Mouse (Mus musculus): ENCODE results near the gene Ctnnbl1.

Ctnnbl1 gene

GRCm38 (mm10) chr2:157877394-157877793 lies 140.2 kb downstream of the Ctnnbl1 start:
- DNase-seq, result no peak

- DNase-seq, result no peak
Measured at GRCm38 (mm10) chr2:157877967-157878366, 140.8 kb downstream of the Ctnnbl1 start.

DNA sequence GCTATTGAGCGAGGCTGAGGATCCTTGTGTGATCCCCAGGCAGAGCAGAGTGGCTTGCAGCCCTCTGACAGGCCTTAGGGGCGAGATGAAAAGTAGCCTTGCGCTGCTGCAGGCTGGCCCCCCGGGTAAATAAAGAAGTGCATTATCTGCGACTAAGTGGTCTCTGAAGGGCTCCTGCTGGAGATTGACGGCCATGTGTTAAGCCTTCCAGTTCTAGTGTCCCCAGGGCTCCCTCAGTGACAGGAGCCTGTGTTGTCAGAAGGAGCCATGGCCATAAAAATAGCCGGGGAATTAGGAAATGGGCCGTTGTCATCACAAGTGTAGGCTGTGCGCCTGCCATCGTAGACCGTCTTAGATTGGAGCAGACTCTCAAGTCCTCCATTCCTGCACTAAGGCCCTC lies 144.7 kb downstream of the Ctnnbl1 start:
- DNase-seq, result no peak

DNA sequence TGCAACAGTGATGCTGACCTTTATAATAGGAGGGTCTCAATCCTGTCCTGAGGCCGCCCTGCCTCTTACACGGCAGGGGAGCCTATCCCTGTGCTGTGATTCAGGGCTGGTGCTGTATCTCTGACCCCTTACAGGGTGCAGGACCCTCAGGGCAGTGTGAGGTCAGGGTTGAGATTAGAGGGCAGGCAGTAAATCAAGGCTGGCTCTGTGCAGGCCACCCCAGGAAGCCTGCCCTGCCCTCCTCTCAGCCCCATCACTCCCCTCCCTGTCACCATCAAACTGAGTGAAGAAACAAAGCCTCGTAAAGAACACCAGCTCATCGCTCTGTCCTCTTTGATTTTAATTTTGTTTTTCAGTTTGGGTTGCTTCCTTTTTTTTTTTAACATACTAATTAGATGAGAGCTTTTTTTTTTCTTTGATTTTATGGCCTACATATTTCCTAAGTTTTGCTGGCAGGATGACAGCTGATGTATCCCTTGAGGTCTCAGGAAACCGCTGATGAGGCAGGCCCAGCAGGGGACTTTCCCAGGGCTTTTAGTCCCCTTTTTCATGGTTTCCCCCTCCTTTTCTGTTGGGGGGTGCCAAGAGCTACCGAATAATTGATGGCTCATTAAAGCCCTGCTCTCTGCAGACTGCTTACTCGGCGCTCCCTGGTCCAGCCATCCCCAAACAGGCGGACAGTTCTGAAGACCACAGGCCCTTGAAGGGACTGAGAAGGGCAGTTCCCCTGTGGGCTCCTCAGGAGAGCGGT lies 150.2 kb downstream of the Ctnnbl1 start:
- DNase-seq, result peak; percentile 29 to 33

GRCm38 (mm10) chr2:157891166-157891565 lies 154.0 kb downstream of the Ctnnbl1 start:
- no peak for DNase-seq

DNA sequence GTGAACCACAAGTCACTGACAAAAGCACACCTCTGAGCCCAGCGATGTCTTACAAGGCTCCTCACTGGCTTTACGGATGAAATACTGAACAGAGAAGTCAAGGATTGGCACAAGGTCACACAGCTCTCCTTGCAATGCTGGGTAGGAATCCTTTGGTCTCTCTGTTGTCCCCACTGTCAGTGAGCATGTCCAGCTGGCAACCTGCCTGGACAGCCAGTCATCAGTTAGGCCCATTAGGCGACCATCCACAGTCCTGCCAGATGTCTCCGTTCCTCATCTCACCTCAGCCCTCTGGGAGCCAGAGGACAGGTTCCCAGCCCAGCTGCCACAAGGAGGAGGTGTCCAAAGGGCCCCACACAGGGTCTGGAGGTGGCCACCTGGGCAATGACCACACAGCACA lies 159.9 kb downstream of the Ctnnbl1 start:
- no peak for DNase-seq

GRCm38 (mm10) chr2:157913204-157913636 lies 176.0 kb downstream of the Ctnnbl1 start:
- peak; percentile 78 to 94 for DNase-seq

DNA sequence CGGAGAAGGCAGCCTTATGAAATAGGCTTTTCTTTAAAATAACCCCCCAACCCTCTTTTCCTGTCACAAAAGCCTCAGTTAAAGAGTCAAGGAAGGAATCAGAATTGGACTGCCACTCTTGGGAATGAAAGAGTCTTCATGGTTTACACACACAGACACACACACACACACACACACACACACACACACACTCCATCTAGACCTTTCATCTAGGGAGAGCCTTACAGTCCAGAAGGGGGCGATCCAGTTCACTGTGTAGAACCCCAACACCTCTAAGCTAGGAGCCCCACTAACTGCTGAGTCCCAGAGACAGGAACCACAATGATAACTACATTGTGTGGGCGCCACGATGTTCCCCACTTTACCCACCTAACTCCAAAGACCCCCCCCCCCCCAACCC lies 176.5 kb downstream of the Ctnnbl1 start:
- DNase-seq, result no peak

DNA sequence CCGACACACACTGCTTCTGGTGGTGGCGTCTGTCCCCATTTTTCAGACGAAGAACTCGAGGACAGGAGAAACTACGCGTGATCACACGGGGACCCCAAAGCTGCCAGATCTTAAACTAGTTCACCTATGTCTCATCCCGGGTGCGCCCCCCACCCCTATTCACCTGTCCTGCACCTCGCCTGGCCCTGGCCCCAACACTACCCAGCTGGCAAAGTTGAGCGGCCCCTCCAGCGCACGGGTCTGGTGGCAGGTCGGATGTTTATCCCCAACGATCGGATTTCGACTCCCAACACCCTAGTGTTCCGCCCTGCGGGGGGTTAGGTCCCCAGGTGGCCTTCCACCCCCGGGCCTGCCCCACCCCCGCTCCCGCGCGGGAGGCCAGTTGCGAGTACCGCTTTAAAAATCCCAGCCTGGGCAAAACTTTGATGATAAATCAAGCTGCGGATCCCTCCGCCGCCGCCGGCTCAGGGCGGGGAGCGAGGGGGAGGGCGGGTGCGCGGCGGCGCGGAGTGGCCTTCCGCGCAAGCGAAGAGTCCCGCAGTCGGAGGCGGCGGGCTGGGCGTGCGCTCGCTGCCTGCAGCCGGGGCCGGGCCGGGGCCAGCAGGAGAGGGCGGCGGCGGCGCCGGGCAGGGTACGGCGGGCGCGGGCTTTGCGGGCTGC lies 177.0 kb downstream of the Ctnnbl1 start, which contains the start of gene Vstm2l:
TSS of gene Vstm2l (plus strand) at position 549 of the 660 bp plus-strand sequence.
- DNase-seq, result no peak

DNA sequence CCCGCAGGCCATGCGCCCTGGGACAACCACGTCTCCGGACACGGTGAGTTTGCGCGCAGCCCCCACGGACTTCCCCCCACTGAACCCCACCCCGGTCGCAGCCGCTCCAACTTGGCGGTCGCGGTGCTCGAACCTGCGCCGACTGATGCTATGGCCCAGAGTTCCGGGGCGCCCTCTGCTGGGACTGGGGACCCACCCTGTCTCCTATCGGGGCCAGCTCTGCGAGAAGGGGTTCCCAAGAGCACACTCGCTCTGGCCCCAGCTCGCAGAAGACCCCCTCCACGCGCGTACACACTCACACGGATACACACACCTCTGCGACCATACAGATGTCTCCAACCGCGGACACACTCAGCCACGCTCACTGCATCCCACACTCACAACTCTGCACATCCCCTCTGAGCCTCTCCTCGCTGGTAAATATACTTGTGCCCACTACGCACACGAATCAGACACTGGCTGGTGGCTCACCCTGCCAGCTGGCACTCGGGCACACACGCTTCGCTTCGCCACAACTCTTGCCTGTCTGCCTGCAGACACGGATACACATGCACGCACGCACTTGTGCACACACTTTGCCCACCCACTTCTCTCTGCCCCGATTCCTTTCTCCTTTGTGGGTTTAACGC lies 177.8 kb downstream of the Ctnnbl1 start:
- DNase-seq, result no peak

GRCm38 (mm10) chr2:157918529-157918928 lies 181.3 kb downstream of the Ctnnbl1 start:
- no peak for DNase-seq

DNA sequence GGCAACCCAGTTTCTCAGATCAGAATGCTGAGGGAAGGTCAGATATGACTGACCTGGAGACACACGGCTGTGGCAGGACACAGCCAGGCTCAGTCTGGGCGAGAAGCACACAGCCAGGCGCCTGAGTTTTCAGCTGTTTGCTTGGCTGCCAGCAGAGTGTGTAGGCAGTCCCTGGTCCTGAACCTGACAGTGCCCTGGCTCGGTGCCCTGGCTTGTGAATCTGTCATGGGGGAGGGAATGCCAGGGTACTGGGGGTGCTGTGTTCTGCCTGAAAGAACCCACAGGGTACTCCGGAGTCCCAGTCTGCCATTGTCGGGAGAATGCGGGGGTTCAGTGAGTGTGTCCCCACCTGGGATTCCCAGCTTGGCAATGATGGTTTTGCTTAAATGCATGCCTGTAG lies 184.3 kb downstream of the Ctnnbl1 start:
- DNase-seq, result no peak

GRCm38 (mm10) chr2:157923406-157923805 lies 186.2 kb downstream of the Ctnnbl1 start:
- DNase-seq, result no peak

DNA sequence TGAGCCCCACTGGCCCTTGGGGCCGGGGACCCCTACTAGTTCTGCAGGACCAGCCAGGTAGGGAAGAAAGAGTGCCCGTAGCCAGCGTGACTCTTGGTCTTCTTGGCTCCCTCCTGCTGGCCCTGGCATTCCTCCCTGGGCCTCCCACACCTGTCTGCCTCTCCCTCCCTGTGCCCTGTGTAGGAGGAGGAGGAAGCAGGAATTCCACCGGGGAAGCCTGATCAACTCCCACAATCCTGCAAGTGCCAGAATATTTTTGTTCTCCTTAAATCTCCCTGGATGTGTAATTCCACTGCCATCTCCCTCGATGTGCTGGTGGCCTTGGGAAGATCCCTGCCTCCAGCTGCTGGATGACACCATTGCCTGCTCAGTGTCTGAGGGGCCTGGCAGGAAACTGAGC lies 187.3 kb downstream of the Ctnnbl1 start:
- DNase-seq, result no peak

- DNase-seq, result no peak
Measured at GRCm38 (mm10) chr2:157926502-157926901, 189.3 kb downstream of the Ctnnbl1 start.

DNA sequence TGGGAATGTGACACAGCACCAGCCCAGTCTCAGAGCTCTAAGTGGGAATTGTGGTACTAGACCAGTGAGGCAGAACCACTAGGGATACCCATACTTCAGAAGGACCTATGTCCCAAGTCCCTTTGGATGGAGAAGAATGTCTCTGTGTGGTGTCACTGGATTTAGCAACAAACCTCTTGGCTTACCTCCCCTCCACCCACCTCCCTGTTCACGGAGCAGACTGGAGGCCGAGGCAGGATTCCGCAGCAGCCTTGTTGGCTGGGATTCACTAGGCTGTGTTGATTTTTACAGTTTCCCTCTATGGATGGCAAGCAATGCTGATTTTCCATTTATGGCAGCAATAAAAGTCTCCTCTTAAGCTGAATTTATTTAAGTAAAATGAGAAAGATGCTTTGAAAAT lies 189.7 kb downstream of the Ctnnbl1 start:
- no peak for DNase-seq

GRCm38 (mm10) chr2:157927397-157927796 lies 190.2 kb downstream of the Ctnnbl1 start:
- DNase-seq, result no peak

DNA sequence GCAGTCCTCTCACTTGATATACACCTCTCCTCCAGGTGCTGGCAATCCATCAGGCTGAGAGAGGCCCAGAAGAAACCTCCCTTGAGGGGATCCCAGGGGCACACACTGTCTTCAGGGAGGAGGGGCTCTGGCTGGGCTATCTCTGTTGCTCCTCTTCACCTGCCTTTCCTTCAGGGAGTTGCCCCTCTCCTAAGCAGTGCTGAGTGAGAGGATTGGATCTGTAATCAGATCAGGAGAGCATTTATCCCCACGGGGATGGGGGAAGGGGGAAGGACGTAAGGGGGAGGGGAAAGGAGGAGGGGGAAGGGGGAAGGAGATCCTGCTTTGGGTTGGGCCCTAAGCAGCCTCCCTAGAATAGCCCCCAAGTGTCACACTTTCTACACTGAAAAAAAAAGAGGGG lies 190.6 kb downstream of the Ctnnbl1 start:
- no peak for DNase-seq

DNA sequence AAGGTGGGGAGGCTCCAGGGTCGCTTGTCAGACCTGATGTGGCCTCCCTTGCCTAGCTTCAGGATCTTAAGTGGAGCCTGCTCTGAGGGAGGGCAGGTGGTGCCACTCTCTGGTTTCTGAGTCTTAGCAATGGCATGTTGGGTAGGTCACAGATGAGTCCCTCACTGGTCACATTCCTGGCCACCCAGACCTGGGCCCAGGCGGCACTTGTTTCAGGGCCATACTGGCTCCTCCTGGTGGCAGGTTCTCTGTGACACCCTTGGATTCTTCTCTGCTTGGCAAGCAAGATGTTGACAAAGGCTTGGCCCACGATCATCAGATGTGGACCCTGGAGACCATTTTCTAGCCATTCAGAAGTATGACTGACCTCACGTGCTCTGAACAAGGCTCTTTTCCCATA lies 195.5 kb downstream of the Ctnnbl1 start:
- peak in 1 of 2 experiments; percentile 8 for DNase-seq

- no peak for DNase-seq
Measured at GRCm38 (mm10) chr2:157935444-157936171, 198.4 kb downstream of the Ctnnbl1 start.

DNA sequence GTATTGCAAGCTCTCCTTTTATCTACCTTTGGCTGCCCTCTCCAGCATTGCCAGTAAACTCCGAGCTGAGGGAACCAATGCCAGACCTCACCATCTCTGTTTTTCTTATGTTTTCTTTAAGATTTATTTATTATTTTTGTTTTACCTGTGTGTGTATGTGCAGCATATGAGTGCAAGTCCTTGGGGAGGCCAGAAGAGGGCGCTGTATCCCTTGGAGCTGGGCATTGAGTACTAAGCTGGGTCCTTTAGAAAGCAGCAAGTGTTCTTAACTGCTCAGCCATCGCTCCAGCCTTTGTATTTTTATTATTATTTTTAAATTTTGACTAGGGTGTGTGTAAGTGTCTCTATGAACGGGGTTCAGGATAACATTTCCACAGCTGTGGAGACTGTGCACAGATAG lies 199.5 kb downstream of the Ctnnbl1 start:
- DNase-seq, result no peak

DNA sequence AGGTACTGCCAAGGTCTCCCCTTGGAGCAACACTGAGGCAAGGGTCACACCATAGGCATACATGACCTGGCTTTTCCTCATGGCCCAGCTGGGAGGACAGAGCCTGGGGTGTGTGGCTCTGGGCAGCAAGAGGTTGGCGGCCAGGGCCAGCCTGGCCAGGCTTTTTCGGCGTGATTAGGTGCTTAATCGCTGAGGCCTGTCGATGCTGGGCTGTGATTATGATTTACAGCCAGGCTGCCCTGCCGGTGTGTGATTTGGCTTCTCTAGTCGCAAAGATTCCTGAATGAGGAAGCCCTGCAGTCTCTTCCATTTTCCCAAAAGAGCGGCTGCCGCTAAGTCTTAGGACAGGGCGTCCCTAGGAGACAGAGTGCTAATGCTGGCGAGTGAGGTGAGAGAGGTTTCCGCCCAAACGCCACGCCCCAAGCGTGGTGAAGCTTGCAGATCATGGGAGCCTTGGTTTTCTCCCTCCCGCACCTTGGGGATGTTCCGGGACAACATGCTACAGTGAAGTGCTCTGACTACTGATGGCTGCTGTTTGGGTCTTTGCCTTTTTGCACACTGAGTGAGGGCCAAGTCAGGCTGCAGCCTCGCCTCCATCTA lies 203.5 kb downstream of the Ctnnbl1 start:
- DNase-seq, result no peak

All from kidney, postnatal 36 days (tissue).